Comparison of ENCODE assay signal across 9 mouse cellular contexts in the genomic region with DNA sequence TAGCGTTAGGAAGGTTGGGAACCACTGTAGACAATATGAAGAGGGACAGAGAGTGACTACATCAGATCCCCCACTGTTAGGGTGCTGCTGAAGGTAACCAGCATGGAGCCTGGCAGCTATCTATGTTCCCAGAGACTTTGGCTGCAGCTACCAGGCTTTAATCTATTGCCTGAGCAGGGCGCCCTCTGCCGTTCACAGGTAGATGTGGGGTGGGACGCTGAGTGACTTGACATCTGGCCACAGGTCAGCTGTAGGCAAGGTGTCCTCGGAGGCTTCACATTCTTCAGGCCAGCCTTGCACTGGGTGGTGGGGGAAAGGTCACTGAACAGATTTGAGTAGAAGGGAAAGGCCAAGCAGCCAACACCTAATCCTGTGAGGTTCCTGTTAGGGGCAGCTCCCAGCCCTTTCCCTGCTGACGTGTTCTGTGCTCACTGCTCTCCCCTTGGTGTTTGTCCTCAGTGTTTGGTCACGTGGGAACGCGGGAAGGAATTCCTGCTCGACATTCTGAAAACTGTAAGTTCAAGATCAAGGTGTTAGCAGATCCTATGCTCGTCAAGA. TPM values are rescaled to one million over a fixed set of nuclear protein-coding genes. Genes with fewer than 3 reads are reported as not detected.
DNase-seq lines count a peak whose midpoint lies in the region; ATAC-seq and TF ChIP-seq lines count a peak whose summit lies in the region.
"Had no signal": no experiment of that assay in that cellular context is flagged by ENCODE, and none has a peak within 500 bp of the region (broad histone marks: within the 10 kb centered on the region; RNA-seq: fewer than 3 reads in every experiment).

No protein-coding gene starts in this region.

- no peaks in the 10 kb centered on the region for H3K9me3 ChIP-seq in forebrain, embryonic 10.5 days
- H3K9me3 ChIP-seq in forebrain, embryonic 13.5 days (replicated peaks) = no peaks in the 10 kb centered on the region
- H3K9me3 ChIP-seq: megakaryocyte, embryonic 14.5 days had no signal

- no peak for TF ChIP-seq POLR2A in testis, adult 2 months (IDR thresholded peaks at IDR 0.05; ENCODE audit: control insufficient read depth, low read depth, low read length)

- WGBS in forebrain, embryonic 10.5 days = 20% methylated on average over 11 of the region's 11 CpGs
- WGBS in forebrain, embryonic 13.5 days = 22% methylated on average over 11 of the region's 11 CpGs

- H3K27me3 ChIP-seq in forebrain, embryonic 10.5 days (ENCODE audit: poor library complexity, severe bottlenecking) = peaks cover 97% of the 10 kb centered on the region
- H3K27me3 ChIP-seq in forebrain, embryonic 13.5 days = peaks cover 16% of the 10 kb centered on the region
- H3K27me3 ChIP-seq in testis, adult 2 months (ENCODE audit: control insufficient read depth, insufficient read depth, low read length) = no peaks in the 10 kb centered on the region

- no peak overlapping the region for H3K4me2 ChIP-seq in forebrain, embryonic 13.5 days

- no peak overlapping the region for H3K9ac ChIP-seq in forebrain, embryonic 13.5 days

- peak; percentile 86 for DNase-seq in forebrain, embryonic 10.5 days (ENCODE audit: extremely low spot score, low spot score)
- DNase-seq in R1 (ENCODE audit: low read depth, low spot score) = peak; percentile 75
- DNase-seq in cerebellum, postnatal 36 days = peak; percentile 48
- DNase-seq in gastrocnemius, postnatal 4 days (ENCODE audit: low spot score in 2 of 2) = peak; percentile 38 to 63
- peak; percentile 47 to 85 for DNase-seq in layer of hippocampus, postnatal 25 days (ENCODE audit: extremely low spot score in 1 of 2, low spot score in 1 of 2)

- peak; percentile 72; the same call in 1 of the 2 replicates for TF ChIP-seq CTCF in testis, adult 2 months (IDR thresholded peaks at IDR 0.05; ENCODE audit: control insufficient read depth, insufficient read depth, insufficient replicate concordance, low read depth, low read length)

- no peak overlapping the region for H3K4me3 ChIP-seq in forebrain, embryonic 10.5 days
- no peak overlapping the region for H3K4me3 ChIP-seq in forebrain, embryonic 13.5 days
- H3K4me3 ChIP-seq in testis, adult 2 months (ENCODE audit: control insufficient read depth, low read depth, low read length) = no peak overlapping the region
- H3K4me3 ChIP-seq: megakaryocyte, embryonic 14.5 days had no signal

- peaks cover 55% of the 10 kb centered on the region for H3K4me1 ChIP-seq in forebrain, embryonic 10.5 days
- peaks cover 41% of the 10 kb centered on the region for H3K4me1 ChIP-seq in forebrain, embryonic 13.5 days
- peaks cover 7% of the 10 kb centered on the region; the same call in 1 of the 2 replicates for H3K4me1 ChIP-seq in testis, adult 2 months (ENCODE audit: control insufficient read depth, insufficient read depth, low read length)
- H3K4me1 ChIP-seq: megakaryocyte, embryonic 14.5 days had no signal

- peak overlapping the region; percentile 60; the same call in 1 of the 2 replicates for H3K27ac ChIP-seq in forebrain, embryonic 10.5 days
- H3K27ac ChIP-seq in forebrain, embryonic 13.5 days = no peak overlapping the region
- no peak overlapping the region for H3K27ac ChIP-seq in testis, adult 2 months (ENCODE audit: control insufficient read depth, insufficient read depth, low read depth, low read length)

- ATAC-seq in forebrain, embryonic 13.5 days = no peak; the same call in 1 of the 2 replicates
- peak; percentile 67 for ATAC-seq in megakaryocyte-erythroid progenitor cell, adult 5-6 weeks (replicated peaks; ENCODE audit: low FRiP score, low TSS enrichment, poor library complexity, severe bottlenecking)

- H3K36me3 ChIP-seq in forebrain, embryonic 10.5 days (replicated peaks) = no peaks in the 10 kb centered on the region
- no peaks in the 10 kb centered on the region for H3K36me3 ChIP-seq in forebrain, embryonic 13.5 days (ENCODE audit: poor library complexity, severe bottlenecking)
- H3K36me3 ChIP-seq in testis, adult 2 months (ENCODE audit: control insufficient read depth, insufficient read depth, low read length) = no peaks in the 10 kb centered on the region

RNA-seq across cellular contexts. Expression of gene Spaca7, which starts 11.3 kb away (rescaled TPM):
- not detected in 2 replicates for polyA plus RNA-seq in forebrain, embryonic 10.5 days (2016; fragmentation: Nextera tagmentation; extraction: Ambion mirVana)
- not detected in 2 replicates for polyA plus RNA-seq in forebrain, embryonic 13.5 days (2015; fragmentation: Nextera tagmentation; extraction: Ambion mirVana)
- total RNA-seq in gastrocnemius, postnatal 4 days (2021) = not detected
- total RNA-seq in layer of hippocampus, postnatal 25 days (2021) = not detected
- total RNA-seq in megakaryocyte-erythroid progenitor cell, adult 5-6 weeks (2014; fragmentation: Nextera tagmentation) = not detected in 2 replicates
- total RNA-seq in megakaryocyte-erythroid progenitor cell, adult 5-6 weeks (2017) = not detected in 2 replicates
- polyA plus RNA-seq in testis, adult 2 months (2012; rRNA removed) = 101 and 184 TPM in 2 replicates
